Mouse (Mus musculus): Measurements from ENCODE around the gene Prr22. TPM values are rescaled to one million over a fixed set of nuclear protein-coding genes. Genes with fewer than 3 reads are reported as not detected.

Prr22 gene
- 1.5 and 2.2 TPM in 2 replicates for polyA plus RNA-seq (2016; fragmentation: Nextera tagmentation; extraction: Ambion mirVana)

GRCm38 (mm10) chr17:56769950-56770349 lies at the start of gene Prr22:
TSS of gene Prr22 (plus strand) at chr17:56770250.
- Histone ChIP-seq H3K9me3 (replicated peaks) (no peaks in the 10 kb centered on the region), H3K4me1 (peaks cover 7% of the 10 kb centered on the region), H3K36me3 (peaks cover 58% of the 10 kb centered on the region), H3K27ac (replicated peaks) (0 out of 2 replicates have a peak within 1 kb of the TSS, but pooled peaks have one; percentile 17), H3K27me3 (ENCODE audit: low read depth, poor library complexity, severe bottlenecking) (no peaks in the 10 kb centered on the region), H3K4me3 (no peak within 1 kb of the TSS)
- WGBS: 92% methylated on average over 5 of the region's 5 CpGs
- no peak for DNase-seq (ENCODE audit: low spot score)

- no peak overlapping the region for H3K27ac ChIP-seq (replicated peaks)
- H3K36me3 ChIP-seq: peaks cover 50% of the 10 kb centered on the region
- H3K4me1 ChIP-seq: peaks cover 35% of the 10 kb centered on the region
- 91% methylated on average over 5 of the region's 5 CpGs for WGBS
- DNase-seq (ENCODE audit: low spot score): no peak
- no peaks in the 10 kb centered on the region for H3K27me3 ChIP-seq (ENCODE audit: low read depth, poor library complexity, severe bottlenecking)
- no peaks in the 10 kb centered on the region for H3K9me3 ChIP-seq (replicated peaks)
- no peak overlapping the region for H3K4me3 ChIP-seq
These were observed 47.6 kb upstream of the Prr22 start for GRCm38 (mm10) chr17:56722441-56722840.

GRCm38 (mm10) chr17:56723419-56724161 lies 46.5 kb upstream of the Prr22 start:
- H3K4me3 ChIP-seq: no peak overlapping the region
- no peak overlapping the region for H3K27ac ChIP-seq (replicated peaks)
- no peak for DNase-seq (ENCODE audit: low spot score)
- peaks cover 50% of the 10 kb centered on the region for H3K36me3 ChIP-seq
- WGBS: 88% methylated on average over 11 of the region's 11 CpGs
- H3K4me1 ChIP-seq: peaks cover 37% of the 10 kb centered on the region
- no peaks in the 10 kb centered on the region for H3K9me3 ChIP-seq (replicated peaks)
- H3K27me3 ChIP-seq (ENCODE audit: low read depth, poor library complexity, severe bottlenecking): no peaks in the 10 kb centered on the region

GRCm38 (mm10) chr17:56727029-56727649 lies 42.9 kb upstream of the Prr22 start:
- Histone ChIP-seq H3K9me3 (replicated peaks) (no peaks in the 10 kb centered on the region), H3K27me3 (ENCODE audit: low read depth, poor library complexity, severe bottlenecking) (no peaks in the 10 kb centered on the region), H3K4me3 (no peak overlapping the region), H3K27ac (replicated peaks) (peak overlapping the region; percentile 23; the same call in 1 of the 2 replicates), H3K4me1 (peaks cover 26% of the 10 kb centered on the region), H3K36me3 (peaks cover 29% of the 10 kb centered on the region)
- 17% methylated on average over 7 of the region's 7 CpGs for WGBS
- DNase-seq (ENCODE audit: low spot score): no peak

- WGBS: 13% methylated on average over 12 of the region's 12 CpGs
- H3K36me3 ChIP-seq: peaks cover 24% of the 10 kb centered on the region
- DNase-seq (ENCODE audit: low spot score): no peak
- H3K4me1 ChIP-seq: peaks cover 26% of the 10 kb centered on the region
- H3K27ac ChIP-seq (replicated peaks): 0 out of 2 replicates have a peak overlapping the region, but pooled peaks have one; percentile 4
- no peaks in the 10 kb centered on the region for H3K9me3 ChIP-seq (replicated peaks)
- H3K4me3 ChIP-seq: no peak overlapping the region
- no peaks in the 10 kb centered on the region for H3K27me3 ChIP-seq (ENCODE audit: low read depth, poor library complexity, severe bottlenecking)
These were observed 42.4 kb upstream of the Prr22 start for GRCm38 (mm10) chr17:56727659-56728058.

- Histone ChIP-seq H3K4me3 (no peak overlapping the region), H3K36me3 (peaks cover 20% of the 10 kb centered on the region), H3K27me3 (ENCODE audit: low read depth, poor library complexity, severe bottlenecking) (no peaks in the 10 kb centered on the region), H3K4me1 (peaks cover 26% of the 10 kb centered on the region), H3K9me3 (replicated peaks) (no peaks in the 10 kb centered on the region), H3K27ac (replicated peaks) (peak overlapping the region; percentile 4; the same call in 1 of the 2 replicates)
- DNase-seq (ENCODE audit: low spot score): no peak
- WGBS: 42% methylated on average over 12 of the region's 12 CpGs
These were observed 41.9 kb upstream of the Prr22 start for GRCm38 (mm10) chr17:56728117-56728516.

GRCm38 (mm10) chr17:56729151-56729550 lies 40.9 kb upstream of the Prr22 start:
- Histone ChIP-seq H3K4me3 (no peak overlapping the region), H3K4me1 (peaks cover 26% of the 10 kb centered on the region), H3K27ac (replicated peaks) (no peak overlapping the region), H3K36me3 (peaks cover 9% of the 10 kb centered on the region), H3K9me3 (replicated peaks) (no peaks in the 10 kb centered on the region), H3K27me3 (ENCODE audit: low read depth, poor library complexity, severe bottlenecking) (no peaks in the 10 kb centered on the region)
- DNase-seq (ENCODE audit: low spot score): no peak
- WGBS: 66% methylated on average over 6 of the region's 6 CpGs

GRCm38 (mm10) chr17:56729656-56730055 lies 40.4 kb upstream of the Prr22 start:
- Histone ChIP-seq H3K27ac (replicated peaks) (no peak overlapping the region), H3K4me1 (peaks cover 26% of the 10 kb centered on the region), H3K9me3 (replicated peaks) (no peaks in the 10 kb centered on the region), H3K4me3 (no peak overlapping the region), H3K36me3 (peaks cover 4% of the 10 kb centered on the region; the same call in 1 of the 2 replicates), H3K27me3 (ENCODE audit: low read depth, poor library complexity, severe bottlenecking) (no peaks in the 10 kb centered on the region)
- DNase-seq (ENCODE audit: low spot score): no peak
- WGBS: 66% methylated on average over 2 of the region's 2 CpGs

GRCm38 (mm10) chr17:56736534-56736933 lies 33.5 kb upstream of the Prr22 start:
- Histone ChIP-seq H3K4me3 (no peak overlapping the region), H3K9me3 (replicated peaks) (no peaks in the 10 kb centered on the region), H3K27ac (replicated peaks) (no peak overlapping the region), H3K4me1 (no peaks in the 10 kb centered on the region), H3K36me3 (no peaks in the 10 kb centered on the region), H3K27me3 (ENCODE audit: low read depth, poor library complexity, severe bottlenecking) (no peaks in the 10 kb centered on the region)
- WGBS: 48% methylated on average over 8 of the region's 8 CpGs
- no peak for DNase-seq (ENCODE audit: low spot score)

- Histone ChIP-seq H3K27ac (replicated peaks) (no peak overlapping the region), H3K27me3 (ENCODE audit: low read depth, poor library complexity, severe bottlenecking) (no peaks in the 10 kb centered on the region), H3K4me1 (no peaks in the 10 kb centered on the region), H3K9me3 (replicated peaks) (no peaks in the 10 kb centered on the region), H3K36me3 (no peaks in the 10 kb centered on the region), H3K4me3 (no peak overlapping the region)
- 83% methylated on average over 10 of the region's 10 CpGs for WGBS
- DNase-seq (ENCODE audit: low spot score): no peak
These were observed 31.8 kb upstream of the Prr22 start for GRCm38 (mm10) chr17:56738221-56738620.

- H3K27ac ChIP-seq (replicated peaks): no peak overlapping the region
- DNase-seq (ENCODE audit: low spot score): no peak
- no peaks in the 10 kb centered on the region for H3K4me1 ChIP-seq
- H3K9me3 ChIP-seq (replicated peaks): no peaks in the 10 kb centered on the region
- H3K36me3 ChIP-seq: no peaks in the 10 kb centered on the region
- H3K4me3 ChIP-seq: no peak overlapping the region
- no peaks in the 10 kb centered on the region; the same call in 1 of the 2 replicates for H3K27me3 ChIP-seq (ENCODE audit: low read depth, poor library complexity, severe bottlenecking)
- WGBS: 86% methylated on average over 17 of the region's 17 CpGs
These were observed 29.8 kb upstream of the Prr22 start for GRCm38 (mm10) chr17:56740118-56740787.

GRCm38 (mm10) chr17:56740788-56741160 lies 29.3 kb upstream of the Prr22 start:
- Histone ChIP-seq H3K4me1 (no peaks in the 10 kb centered on the region), H3K27me3 (ENCODE audit: low read depth, poor library complexity, severe bottlenecking) (no peaks in the 10 kb centered on the region; the same call in 1 of the 2 replicates), H3K9me3 (replicated peaks) (no peaks in the 10 kb centered on the region), H3K4me3 (no peak overlapping the region), H3K36me3 (no peaks in the 10 kb centered on the region), H3K27ac (replicated peaks) (no peak overlapping the region)
- 83% methylated on average over 17 of the region's 17 CpGs for WGBS
- no peak for DNase-seq (ENCODE audit: low spot score)
